Mouse (Mus musculus) stomach, embryonic 16.5 days (tissue): ENCODE results near the gene Aaas. TPM values are rescaled to one million over a fixed set of nuclear protein-coding genes. Genes with fewer than 3 reads are reported as not detected.

Experiments used
- ATAC-seq: fragments of 200-750 bp; cut with Nextera tagmentation; 2 replicates; pipeline ENCODE4 v1.8.0; 2017; ENCODE audit warnings: moderate number of reproducible peaks, moderate TSS enrichment; ENCODE audit not compliant: insufficient read depth, low FRiP score
- H3K27ac ChIP-seq: fragments of 300-500 bp; sonication (generic); 2 replicates; pipeline ENCODE4 v1.5.1; 2014; ENCODE audit warnings: low read length
- H3K27me3 ChIP-seq: fragments of 300-500 bp; sonication (generic); 2 replicates; pipeline ENCODE4 v1.6.1; 2014; ENCODE audit warnings: low read length, control low read depth, mixed read lengths; ENCODE audit not compliant: control insufficient read depth, insufficient read depth
- H3K36me3 ChIP-seq: fragments of 300-500 bp; sonication (generic); 2 replicates; pipeline ENCODE4 v1.6.1; 2014; ENCODE audit warnings: low read length; ENCODE audit not compliant: control insufficient read depth, insufficient read depth
- H3K4me1 ChIP-seq: fragments of 300-500 bp; sonication (generic); 2 replicates; pipeline ENCODE4 v1.6.1; 2014; ENCODE audit warnings: low read length, control low read depth, mixed read lengths; ENCODE audit not compliant: control insufficient read depth, insufficient read depth
- H3K4me2 ChIP-seq: fragments of 300-500 bp; sonication (generic); 2 replicates; pipeline ENCODE4 v1.6.1; 2014; ENCODE audit warnings: low read depth, low read length, mixed read lengths
- H3K4me3 ChIP-seq: fragments of 300-500 bp; sonication (generic); replicated peaks from 2 replicates; pipeline ENCODE4 v1.5.1; 2014; ENCODE audit warnings: mild to moderate bottlenecking, low read length
- H3K9ac ChIP-seq: fragments of 300-500 bp; sonication (generic); 2 replicates; pipeline ENCODE4 v1.6.1; 2014; ENCODE audit warnings: low read length
- H3K9me3 ChIP-seq: fragments of 300-500 bp; sonication (generic); replicated peaks from 2 replicates; pipeline ENCODE4 v1.6.1; 2016; ENCODE audit warnings: low read length, control low read depth; ENCODE audit not compliant: control insufficient read depth
- WGBS: fragments of 180-500 bp; shearing (Covaris S2); extraction: QIAGEN DNeasy Blood & Tissue Kit; methylation state at CpG from one replicate; pipeline ENCODE4 v1.1.7; 2014; 5-methylcytosine and 5-hydroxymethylcytosine counted together
- polyA plus RNA-seq: library from polyadenylated mRNA; unstranded; fragments of >200 nt; fragmentation: Nextera tagmentation; extraction: Ambion mirVana; gene quantifications from 2 replicates; pipeline ENCODE4 v1.2.1, GENCODE M21; 2015

Gene Aaas
- 55.4 and 57.0 TPM in 2 replicates for polyA plus RNA-seq

DNA sequence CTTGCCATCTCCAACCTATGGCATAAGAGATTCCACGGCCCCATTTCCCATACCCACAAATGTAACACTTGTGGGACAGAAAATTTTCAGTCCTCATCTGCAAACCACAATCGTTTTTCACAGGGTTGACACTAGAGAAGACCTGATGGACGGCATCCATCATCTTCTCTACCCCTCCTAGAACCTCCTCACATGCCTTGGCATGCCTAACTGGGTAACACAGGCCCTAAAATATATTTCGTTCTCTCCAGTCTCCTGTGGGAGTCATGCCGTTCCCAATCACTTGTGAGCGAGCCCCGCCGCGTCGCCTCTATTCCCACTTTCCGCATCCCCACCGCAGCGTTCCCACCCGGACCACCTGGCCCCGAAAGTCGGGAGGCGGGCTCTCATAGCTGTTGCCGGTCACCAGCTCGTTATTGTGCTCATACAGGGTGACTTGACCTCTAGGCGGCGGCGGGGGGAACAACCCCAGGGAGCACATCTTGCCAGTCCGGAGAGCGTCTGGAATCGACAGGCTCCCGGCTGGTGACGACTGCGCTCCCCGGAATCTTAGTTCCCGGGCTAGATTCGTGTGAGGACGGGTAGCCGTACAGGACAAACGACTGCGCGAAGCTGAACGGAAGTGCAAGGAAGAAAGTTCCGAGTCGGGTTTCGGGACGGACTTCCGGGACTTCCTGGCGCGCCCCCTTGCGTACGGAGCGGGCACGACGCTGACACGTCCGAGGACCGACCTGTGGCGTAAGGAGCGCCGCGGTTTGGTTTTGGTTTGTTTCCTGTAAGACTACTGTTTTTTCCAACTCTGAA is at the start of gene Aaas:
Gene Aaas (minus strand): TSS at position 634 of the 804 bp plus-strand sequence.
- Histone ChIP-seq H3K9ac (peak within 1 kb of the TSS; percentile 86), H3K4me1 (peaks cover 10% of the 10 kb centered on the region; the same call in 1 of the 2 replicates), H3K36me3 (no peaks in the 10 kb centered on the region), H3K9me3 (no peaks in the 10 kb centered on the region), H3K27ac (peak within 1 kb of the TSS; percentile 74), H3K4me2 (peak within 1 kb of the TSS; percentile 87), H3K27me3 (no peaks in the 10 kb centered on the region), H3K4me3 (peak within 1 kb of the TSS; percentile 87)
- WGBS = under 1% methylated on average over 56 of the region's 56 CpGs
- ATAC-seq = peak; percentile 89

DNA sequence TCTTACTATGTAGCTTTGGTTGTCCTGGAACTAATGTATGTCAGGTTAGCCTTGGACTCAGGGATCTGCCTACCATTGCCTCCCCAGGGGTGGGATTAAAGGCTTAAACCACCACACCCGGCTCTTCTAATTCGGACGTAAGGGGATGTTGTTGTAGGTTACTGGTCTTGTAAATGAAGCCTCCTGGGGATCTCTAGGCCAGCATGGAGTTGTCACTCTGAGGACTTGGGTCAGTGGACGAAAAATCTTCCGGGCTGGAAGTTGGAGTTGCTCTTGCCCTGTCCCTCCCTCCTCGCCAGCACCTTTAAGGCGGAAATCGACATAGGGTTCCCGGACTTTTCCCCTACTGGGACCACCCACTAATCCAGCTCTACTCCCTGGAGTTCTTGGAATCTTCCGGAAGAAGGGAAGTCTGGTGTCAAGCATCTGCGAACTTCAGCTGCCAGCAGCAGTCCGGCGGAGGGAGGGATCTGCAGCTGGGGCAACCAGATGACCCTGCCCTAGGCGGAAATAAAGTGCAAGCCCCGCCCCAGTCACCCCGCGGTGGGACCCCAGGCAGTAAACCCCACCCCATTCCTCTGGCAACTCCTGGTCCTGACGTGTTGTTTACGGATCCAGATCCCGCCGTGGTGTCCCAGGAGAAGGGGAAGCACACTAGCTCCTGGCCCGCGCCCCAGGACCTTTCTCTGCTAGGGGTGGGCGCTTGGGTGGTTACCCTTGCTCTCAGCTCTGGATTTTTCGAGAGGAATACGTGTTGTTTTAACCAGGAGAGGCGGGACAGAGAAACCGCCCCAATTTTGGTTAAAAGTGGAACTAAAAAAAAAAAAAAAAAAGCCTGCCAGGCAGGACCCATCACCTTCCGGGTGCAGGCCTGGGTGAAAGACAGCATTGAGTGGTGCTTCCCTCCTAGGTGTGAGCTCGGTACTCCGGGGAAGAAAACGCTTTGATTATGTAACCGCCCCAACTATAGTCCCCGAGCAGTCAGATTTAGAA is 49.0 kb upstream of the Aaas start:
- Histone ChIP-seq H3K4me1 (peaks cover 25% of the 10 kb centered on the region), H3K4me2 (peak overlapping the region; percentile 75), H3K4me3 (peak overlapping the region; percentile 54), H3K9ac (peak overlapping the region; percentile 83), H3K36me3 (no peaks in the 10 kb centered on the region), H3K27me3 (no peaks in the 10 kb centered on the region), H3K27ac (peak overlapping the region; percentile 98), H3K9me3 (no peaks in the 10 kb centered on the region)
- 3% methylated on average over 34 of the region's 34 CpGs for WGBS
- peak; percentile 91 for ATAC-seq

DNA sequence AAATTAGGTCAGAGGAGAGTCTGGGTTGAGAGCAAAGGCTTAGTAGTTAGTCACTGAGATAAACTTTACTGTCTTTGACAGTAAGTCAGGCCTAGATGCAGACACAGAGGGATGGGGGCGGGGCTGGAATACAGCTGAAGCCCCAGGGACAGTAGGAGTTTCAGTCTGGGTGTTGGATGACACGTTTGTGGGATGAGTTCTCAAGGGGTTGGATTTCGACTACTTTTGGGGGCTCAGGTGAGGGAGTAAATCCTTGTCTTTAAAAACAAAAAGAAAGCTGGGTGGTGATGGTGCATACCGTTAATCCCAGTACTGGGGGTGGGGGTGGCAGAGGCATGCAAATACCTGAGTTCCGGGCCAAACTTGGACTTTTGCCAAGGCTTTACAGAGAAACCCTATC is 48.1 kb upstream of the Aaas start:
- no peak for ATAC-seq
- Histone ChIP-seq H3K9me3 (no peaks in the 10 kb centered on the region), H3K27me3 (no peaks in the 10 kb centered on the region), H3K27ac (peak overlapping the region; percentile 98), H3K36me3 (no peaks in the 10 kb centered on the region), H3K9ac (no peak overlapping the region; the same call in 1 of the 2 replicates), H3K4me3 (peak overlapping the region; percentile 54; the same call in 1 of the 2 replicates), H3K4me2 (peak overlapping the region; percentile 75), H3K4me1 (peaks cover 25% of the 10 kb centered on the region)
- 29% methylated on average over 5 of the region's 5 CpGs for WGBS

DNA sequence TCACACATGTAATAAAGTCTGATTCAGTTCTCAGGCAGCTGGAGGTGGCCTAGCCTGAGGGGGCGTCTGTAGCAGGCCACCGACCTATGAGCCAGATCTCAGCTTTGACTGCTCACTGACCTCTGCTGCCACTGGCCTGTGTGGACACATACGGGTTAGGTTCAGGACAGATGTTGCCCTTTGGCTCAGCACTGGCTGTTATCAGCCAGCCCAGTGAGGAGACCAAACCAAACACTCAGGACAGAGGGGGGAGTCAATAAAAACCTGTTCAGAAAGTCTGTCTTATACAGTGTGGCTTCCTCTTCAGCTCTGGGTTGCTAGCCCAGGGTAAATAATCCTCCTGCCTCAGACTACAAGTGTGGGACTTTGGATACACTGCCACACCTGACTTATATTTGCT is 44.5 kb upstream of the Aaas start:
- Histone ChIP-seq H3K27ac (peak overlapping the region; percentile 89), H3K27me3 (no peaks in the 10 kb centered on the region), H3K9me3 (no peaks in the 10 kb centered on the region), H3K4me1 (peaks cover 22% of the 10 kb centered on the region), H3K9ac (0 out of 2 replicates have a peak overlapping the region, but pooled peaks have one; percentile 46), H3K4me3 (no peak overlapping the region), H3K4me2 (no peak overlapping the region), H3K36me3 (no peaks in the 10 kb centered on the region)
- peak; percentile 61 for ATAC-seq
- WGBS = 4% methylated on average over 3 of the region's 3 CpGs

DNA sequence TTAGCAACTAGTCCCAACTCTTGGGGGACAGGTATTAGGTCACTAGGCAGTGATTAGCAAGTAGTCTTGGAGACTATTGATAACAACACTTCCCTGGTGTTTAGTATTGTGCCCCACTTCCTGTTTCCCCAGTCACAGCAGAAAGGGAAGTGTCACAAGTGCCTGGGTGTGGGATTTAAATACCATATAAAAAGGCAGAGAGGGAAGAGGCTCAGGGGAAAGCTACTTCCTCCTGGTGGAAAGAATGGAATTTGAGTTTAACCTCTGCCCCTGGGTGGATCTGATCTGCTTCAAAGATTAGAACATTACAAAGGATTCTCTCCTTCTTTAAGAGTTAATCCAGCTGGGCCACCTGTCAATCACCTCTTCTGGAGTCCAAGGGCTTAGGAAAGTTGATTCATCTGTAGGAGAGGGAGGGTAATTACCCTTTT is 43.0 kb upstream of the Aaas start:
- H3K9ac ChIP-seq = 0 out of 2 replicates have a peak overlapping the region, but pooled peaks have one; percentile 28
- no peaks in the 10 kb centered on the region for H3K9me3 ChIP-seq
- no peaks in the 10 kb centered on the region for H3K36me3 ChIP-seq
- peak; percentile 51 for ATAC-seq
- peaks cover 10% of the 10 kb centered on the region; the same call in 1 of the 2 replicates for H3K4me1 ChIP-seq
- peak overlapping the region; percentile 89 for H3K27ac ChIP-seq
- H3K27me3 ChIP-seq = no peaks in the 10 kb centered on the region
- H3K4me3 ChIP-seq = no peak overlapping the region
- H3K4me2 ChIP-seq = no peak overlapping the region

DNA sequence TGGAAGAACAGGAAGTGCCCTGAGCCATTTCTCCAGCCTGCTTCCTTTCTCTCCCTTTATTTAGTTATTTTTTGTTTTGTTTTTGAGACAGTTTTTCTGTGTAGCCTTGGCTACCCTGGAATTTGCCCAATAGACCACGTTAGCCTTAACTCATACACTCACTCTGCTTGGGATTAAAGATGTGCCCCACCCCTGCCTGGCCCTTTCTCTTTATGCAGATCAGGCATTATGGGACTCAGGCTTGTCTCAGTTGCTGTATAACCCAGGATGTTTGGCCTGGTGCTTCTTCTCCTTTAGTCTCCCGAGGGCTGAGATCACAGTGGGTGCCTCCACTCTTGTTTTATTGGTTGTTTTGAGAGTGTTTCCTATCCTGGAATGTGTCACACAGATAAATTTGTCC is 41.9 kb upstream of the Aaas start:
- Histone ChIP-seq H3K27me3 (no peaks in the 10 kb centered on the region), H3K4me1 (peaks cover 10% of the 10 kb centered on the region; the same call in 1 of the 2 replicates), H3K9me3 (no peaks in the 10 kb centered on the region), H3K4me3 (no peak overlapping the region), H3K36me3 (no peaks in the 10 kb centered on the region), H3K4me2 (no peak overlapping the region), H3K9ac (no peak overlapping the region), H3K27ac (peak overlapping the region; percentile 41; the same call in 1 of the 2 replicates)
- no peak for ATAC-seq
- WGBS = 51% methylated on average over 2 of the region's 2 CpGs

DNA sequence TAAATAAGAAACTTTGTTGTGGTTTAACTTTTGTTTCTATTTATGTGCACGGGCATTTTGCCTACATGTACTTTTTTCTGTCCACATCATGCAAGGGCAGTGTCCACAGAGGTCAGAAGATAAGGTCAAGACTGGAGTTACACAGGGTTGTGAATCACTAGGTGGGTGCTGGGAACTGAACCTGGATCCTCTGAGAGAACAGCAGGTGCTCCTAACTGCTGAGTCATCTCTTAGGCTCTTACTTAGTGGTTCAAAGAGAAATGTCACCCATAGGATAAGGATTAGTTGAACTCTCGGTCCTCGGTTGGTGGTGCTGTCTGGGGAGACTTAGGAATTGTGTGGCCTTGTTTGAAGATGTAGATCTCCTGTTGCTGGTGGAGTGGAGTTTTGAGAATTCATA is 38.4 kb upstream of the Aaas start:
- H3K27ac ChIP-seq = no peak overlapping the region
- no peak overlapping the region for H3K4me3 ChIP-seq
- no peak overlapping the region for H3K4me2 ChIP-seq
- no peaks in the 10 kb centered on the region for H3K9me3 ChIP-seq
- ATAC-seq = no peak
- H3K4me1 ChIP-seq = no peaks in the 10 kb centered on the region
- H3K27me3 ChIP-seq = no peaks in the 10 kb centered on the region
- no peak overlapping the region for H3K9ac ChIP-seq
- 83% methylated on average over 3 of the region's 3 CpGs for WGBS
- no peaks in the 10 kb centered on the region for H3K36me3 ChIP-seq

DNA sequence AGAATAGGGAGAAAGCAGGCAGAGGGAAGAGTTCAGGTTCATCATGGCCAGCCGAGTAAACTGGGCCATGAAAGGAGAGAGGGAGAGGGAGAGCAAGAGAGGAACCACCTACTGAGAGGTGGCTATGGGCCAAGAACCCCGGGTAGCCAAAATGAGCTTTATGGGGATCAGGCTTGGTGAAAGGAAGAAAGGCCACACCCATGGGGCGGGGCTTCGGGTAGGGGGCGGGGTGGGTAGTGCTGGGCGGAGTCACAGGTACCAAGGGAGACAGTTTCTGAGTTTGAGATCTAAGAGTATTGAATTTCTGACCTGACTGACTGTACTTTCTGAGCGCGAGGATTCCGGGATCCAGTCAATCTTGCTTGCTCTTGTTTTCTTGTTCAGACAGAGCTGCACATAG is 36.1 kb upstream of the Aaas start:
- no peak for ATAC-seq

More for the DNA sequence above, 36.1 kb upstream of the Aaas start:
- Histone ChIP-seq H3K4me2 (no peak overlapping the region), H3K27ac (no peak overlapping the region), H3K4me1 (no peaks in the 10 kb centered on the region), H3K36me3 (no peaks in the 10 kb centered on the region), H3K4me3 (no peak overlapping the region), H3K9ac (no peak overlapping the region), H3K27me3 (no peaks in the 10 kb centered on the region), H3K9me3 (no peaks in the 10 kb centered on the region)
- WGBS = 46% methylated on average over 9 of the region's 9 CpGs
